Mouse (Mus musculus) neural tube, embryonic 14.5 days (tissue): ENCODE measurements around the gene Fut8. TPM values are rescaled to one million over a fixed set of nuclear protein-coding genes. Genes with fewer than 3 reads are reported as not detected.

Source experiments
- ATAC-seq: fragments of 200-750 bp; cut with Nextera tagmentation; 2 replicates; pipeline ENCODE4 v1.8.0; 2017; ENCODE audit warnings: low read depth, mild to moderate bottlenecking, moderate TSS enrichment, moderate library complexity
- H3K27ac ChIP-seq: fragments of 300-500 bp; sonication (generic); 2 replicates; pipeline ENCODE4 v1.5.1; 2014; ENCODE audit warnings: low read depth, mild to moderate bottlenecking, control low read depth, low read length, moderate library complexity, mixed read lengths
- H3K27me3 ChIP-seq: fragments of 300-500 bp; sonication (generic); 2 replicates; pipeline ENCODE4 v1.6.1; 2014; ENCODE audit warnings: low read length; ENCODE audit not compliant: control insufficient read depth, insufficient read depth
- H3K36me3 ChIP-seq: fragments of 300-500 bp; sonication (generic); 2 replicates; pipeline ENCODE4 v1.6.1; 2014; ENCODE audit warnings: low read length, mixed read lengths; ENCODE audit not compliant: control insufficient read depth, insufficient read depth
- H3K4me1 ChIP-seq: fragments of 300-500 bp; sonication (generic); 2 replicates; pipeline ENCODE4 v1.6.1; 2014; ENCODE audit warnings: low read length; ENCODE audit not compliant: control insufficient read depth, insufficient read depth
- H3K4me2 ChIP-seq: fragments of 300-500 bp; sonication (generic); 2 replicates; pipeline ENCODE4 v1.6.1; 2014; ENCODE audit warnings: mild to moderate bottlenecking, low read depth, low read length, control low read depth
- H3K4me3 ChIP-seq: fragments of 300-500 bp; sonication (generic); 2 replicates; pipeline ENCODE4 v1.5.1; 2014; ENCODE audit warnings: low read depth, low read length, control low read depth, mixed read lengths
- H3K9ac ChIP-seq: fragments of 300-500 bp; sonication (generic); replicated peaks from 2 replicates; pipeline ENCODE4 v1.6.1; 2014; ENCODE audit warnings: low read depth, mild to moderate bottlenecking, control low read depth, low read length, mixed read lengths
- H3K9me3 ChIP-seq: fragments of 300-500 bp; sonication (generic); 2 replicates; pipeline ENCODE4 v1.6.1; 2016; ENCODE audit warnings: low read length; ENCODE audit not compliant: control insufficient read depth
- WGBS: fragments of 180-500 bp; shearing (Covaris S2); extraction: QIAGEN DNeasy Blood & Tissue Kit; methylation state at CpG from one replicate; pipeline ENCODE4 v1.1.7; 2014; 5-methylcytosine and 5-hydroxymethylcytosine counted together
- polyA plus RNA-seq: library from polyadenylated mRNA; unstranded; fragments of >200 nt; fragmentation: Nextera tagmentation; extraction: Ambion mirVana; gene quantifications from 2 replicates; pipeline ENCODE4 v1.2.1, GENCODE M21; 2014

Fut8 gene
- polyA plus RNA-seq, 1 experiment from 2014 or later: 74.6 TPM

- no peak for ATAC-seq
- no peaks in the 10 kb centered on the region for H3K4me1 ChIP-seq
- no peaks in the 10 kb centered on the region for H3K9me3 ChIP-seq
- no peak overlapping the region for H3K4me3 ChIP-seq
- 91% methylated on average over 3 of the region's 3 CpGs for WGBS
- H3K27me3 ChIP-seq: no peaks in the 10 kb centered on the region
- H3K4me2 ChIP-seq: no peak overlapping the region
- no peak overlapping the region for H3K27ac ChIP-seq
- H3K36me3 ChIP-seq: no peaks in the 10 kb centered on the region
- no peak overlapping the region for H3K9ac ChIP-seq
Measured at GRCm38 (mm10) chr12:77214565-77214909, 23.4 kb upstream of the Fut8 start.

DNA sequence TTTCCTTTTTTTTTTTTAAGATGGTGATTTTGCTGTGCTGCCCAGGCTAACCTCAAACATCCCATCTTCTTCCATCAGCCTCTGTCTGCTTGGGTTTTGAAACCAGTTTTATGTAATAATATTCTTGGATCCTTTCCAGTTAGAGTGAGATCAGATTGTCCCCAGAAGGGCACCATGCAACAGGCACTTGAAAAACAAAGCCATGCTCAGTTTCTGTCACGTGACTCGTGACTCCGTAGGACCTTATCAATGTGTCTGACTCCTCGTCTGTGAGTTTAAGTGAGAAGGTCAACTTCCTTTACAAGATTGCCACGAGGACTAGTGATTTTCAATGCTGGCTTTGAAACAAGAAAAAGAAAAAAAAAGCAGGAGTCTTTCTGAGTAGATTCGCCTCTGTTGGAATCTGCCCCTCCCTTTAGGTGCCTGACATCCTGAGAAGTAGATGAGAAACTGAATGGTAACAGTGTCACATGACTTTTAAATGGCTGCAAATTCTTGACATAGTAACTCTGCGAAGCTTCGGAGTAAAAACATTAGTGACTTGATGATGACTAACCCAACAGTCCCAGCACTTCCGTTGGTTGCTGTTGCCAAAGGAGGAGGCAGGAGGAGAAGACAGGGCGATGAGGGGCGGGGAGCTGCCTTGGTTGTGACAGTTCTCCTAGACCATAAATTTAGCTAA, 21.3 kb upstream of the Fut8 start:
- Histone ChIP-seq H3K9me3 (no peaks in the 10 kb centered on the region), H3K9ac (no peak overlapping the region), H3K27me3 (no peaks in the 10 kb centered on the region), H3K4me1 (no peaks in the 10 kb centered on the region), H3K36me3 (no peaks in the 10 kb centered on the region), H3K4me2 (no peak overlapping the region), H3K4me3 (no peak overlapping the region), H3K27ac (no peak overlapping the region)
- WGBS: 79% methylated on average over 11 of the region's 11 CpGs
- ATAC-seq: no peak

GRCm38 (mm10) chr12:77220616-77221015, 17.3 kb upstream of the Fut8 start:
- Histone ChIP-seq H3K9me3 (no peaks in the 10 kb centered on the region), H3K4me1 (no peaks in the 10 kb centered on the region), H3K27me3 (no peaks in the 10 kb centered on the region), H3K27ac (no peak overlapping the region), H3K9ac (no peak overlapping the region), H3K36me3 (no peaks in the 10 kb centered on the region), H3K4me2 (no peak overlapping the region), H3K4me3 (no peak overlapping the region)
- WGBS: 76% methylated on average over 5 of the region's 5 CpGs
- ATAC-seq: no peak

DNA sequence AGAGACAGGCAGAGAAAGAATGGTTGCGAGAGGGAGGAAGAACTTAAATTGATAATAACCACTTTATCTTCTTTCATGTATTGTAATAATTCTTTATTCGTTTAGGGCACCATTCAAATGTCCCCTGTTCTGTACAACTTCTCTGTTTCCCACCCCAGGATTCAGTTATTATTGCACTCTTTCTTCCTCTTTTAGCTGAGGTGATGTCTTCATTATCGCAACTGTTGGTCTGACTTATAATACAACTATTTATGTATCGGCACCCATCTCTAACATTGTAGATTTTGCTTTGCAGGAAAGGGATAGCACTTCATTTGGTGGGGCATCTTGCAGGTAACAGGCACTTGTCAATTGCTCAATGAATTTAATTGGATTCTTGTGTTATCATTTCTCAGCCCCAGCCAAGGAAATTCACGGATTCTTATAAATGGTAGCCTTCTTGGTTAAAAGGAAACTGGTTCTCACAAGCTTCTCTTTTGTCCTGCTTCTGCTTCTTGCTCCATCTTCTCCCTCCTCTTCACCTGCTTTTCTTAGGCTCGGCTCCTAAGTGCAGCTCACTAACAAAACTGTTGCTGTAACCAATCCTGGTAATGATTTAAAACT, 15.6 kb upstream of the Fut8 start:
- Histone ChIP-seq H3K27me3 (no peaks in the 10 kb centered on the region), H3K4me2 (no peak overlapping the region), H3K9ac (no peak overlapping the region), H3K4me1 (no peaks in the 10 kb centered on the region), H3K36me3 (no peaks in the 10 kb centered on the region), H3K4me3 (no peak overlapping the region), H3K27ac (no peak overlapping the region), H3K9me3 (no peaks in the 10 kb centered on the region)
- 90% methylated on average over 6 of the region's 6 CpGs for WGBS
- ATAC-seq: no peak

GRCm38 (mm10) chr12:77223595-77223994, 14.3 kb upstream of the Fut8 start:
- no peak overlapping the region for H3K27ac ChIP-seq
- H3K9me3 ChIP-seq: no peaks in the 10 kb centered on the region
- H3K27me3 ChIP-seq: no peaks in the 10 kb centered on the region
- H3K9ac ChIP-seq: no peak overlapping the region
- H3K4me2 ChIP-seq: no peak overlapping the region
- 93% methylated on average over 3 of the region's 3 CpGs for WGBS
- no peaks in the 10 kb centered on the region for H3K36me3 ChIP-seq
- H3K4me1 ChIP-seq: no peaks in the 10 kb centered on the region
- H3K4me3 ChIP-seq: no peak overlapping the region
- no peak for ATAC-seq

DNA sequence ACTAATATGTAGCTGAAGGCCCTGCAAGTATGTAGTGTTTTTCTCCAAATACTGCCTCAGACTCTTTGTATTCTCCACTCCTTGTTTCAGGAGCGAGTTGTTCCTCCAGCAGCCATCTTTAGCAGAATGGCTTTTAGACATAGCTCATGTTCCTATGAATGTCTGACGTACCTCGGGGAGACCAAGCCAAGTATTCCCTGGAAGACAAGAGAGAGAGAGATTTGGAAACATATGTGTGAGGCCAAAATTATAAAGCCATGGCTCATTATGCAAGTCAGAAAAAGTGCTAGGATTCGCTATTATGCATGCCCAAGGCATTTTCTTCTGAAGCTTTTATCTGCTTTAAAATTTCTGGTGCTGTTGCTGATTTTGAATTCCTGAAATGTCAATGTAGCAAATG, 13.8 kb upstream of the Fut8 start:
- Histone ChIP-seq H3K4me1 (no peaks in the 10 kb centered on the region), H3K9ac (no peak overlapping the region), H3K27me3 (no peaks in the 10 kb centered on the region), H3K4me2 (no peak overlapping the region), H3K9me3 (no peaks in the 10 kb centered on the region), H3K27ac (no peak overlapping the region), H3K4me3 (no peak overlapping the region), H3K36me3 (no peaks in the 10 kb centered on the region)
- 88% methylated on average over 4 of the region's 4 CpGs for WGBS
- no peak for ATAC-seq

GRCm38 (mm10) chr12:77224891-77225290, 13.0 kb upstream of the Fut8 start:
- Histone ChIP-seq H3K36me3 (no peaks in the 10 kb centered on the region), H3K4me3 (no peak overlapping the region), H3K27ac (no peak overlapping the region), H3K4me2 (no peak overlapping the region), H3K9ac (no peak overlapping the region), H3K4me1 (no peaks in the 10 kb centered on the region), H3K27me3 (no peaks in the 10 kb centered on the region), H3K9me3 (no peaks in the 10 kb centered on the region)
- 74% methylated on average over 4 of the region's 4 CpGs for WGBS
- no peak for ATAC-seq

GRCm38 (mm10) chr12:77225727-77226126, 12.2 kb upstream of the Fut8 start:
- Histone ChIP-seq H3K4me2 (no peak overlapping the region), H3K9me3 (no peaks in the 10 kb centered on the region), H3K4me3 (no peak overlapping the region), H3K27me3 (no peaks in the 10 kb centered on the region), H3K4me1 (no peaks in the 10 kb centered on the region), H3K36me3 (no peaks in the 10 kb centered on the region), H3K9ac (no peak overlapping the region), H3K27ac (no peak overlapping the region)
- 81% methylated on average over 3 of the region's 3 CpGs for WGBS
- no peak for ATAC-seq

- H3K4me2 ChIP-seq: no peak overlapping the region
- no peak for ATAC-seq
- H3K9ac ChIP-seq: no peak overlapping the region
- no peaks in the 10 kb centered on the region for H3K36me3 ChIP-seq
- no peak overlapping the region for H3K27ac ChIP-seq
- no peaks in the 10 kb centered on the region for H3K27me3 ChIP-seq
- H3K4me3 ChIP-seq: no peak overlapping the region
- WGBS: 62% methylated on average over 4 of the region's 4 CpGs
- H3K9me3 ChIP-seq: no peaks in the 10 kb centered on the region
- H3K4me1 ChIP-seq: 0 out of 2 replicates have a peak, but pooled peaks cover 3% of the 10 kb centered on the region
Measured at GRCm38 (mm10) chr12:77235958-77236357, 2.0 kb upstream of the Fut8 start.
